In genomic region chr4:135317539-135317938, GRCm38 (mm10) we compare ENCODE assay signal across 11 mouse cellular contexts. TPM values are rescaled to one million over a fixed set of nuclear protein-coding genes. Genes with fewer than 3 reads are reported as not detected.
DNase-seq lines count a peak whose midpoint lies in the region; ATAC-seq lines count a peak whose summit lies in the region.
"Had no signal": no experiment of that assay in that cellular context is flagged by ENCODE, and none has a peak within 500 bp of the region (broad histone marks: within the 10 kb centered on the region; RNA-seq: fewer than 3 reads in every experiment).

No protein-coding gene starts in this region.

- intact Hi-C loops in heart, postnatal 25 days (cut with DNase I), result loop anchor here (5.0 kb wide), 2 partner anchors 165 to 370 kb away; no protein-coding TSS in a partner anchor

- no peak overlapping the region for H3K9ac ChIP-seq in hindbrain, embryonic 16.5 days (ENCODE audit: low read depth, low read length)
- no peak overlapping the region for H3K9ac ChIP-seq in hindbrain, embryonic 12.5 days
- H3K9ac ChIP-seq in neural tube, embryonic 13.5 days, result no peak overlapping the region
- H3K9ac ChIP-seq: heart, embryonic 13.5 days; lung, embryonic 14.5 days; neural tube, embryonic 12.5 days had no signal

- no peak overlapping the region for H3K4me3 ChIP-seq in hindbrain, embryonic 16.5 days (ENCODE audit: low read length)
- no peak overlapping the region for H3K4me3 ChIP-seq in hindbrain, embryonic 12.5 days
- H3K4me3 ChIP-seq in neural tube, embryonic 13.5 days, result no peak overlapping the region
- H3K4me3 ChIP-seq: heart, embryonic 13.5 days; left cerebral cortex, adult 2 months; neural tube, embryonic 12.5 days had no signal

- no peak overlapping the region for H3K4me2 ChIP-seq in hindbrain, embryonic 16.5 days (ENCODE audit: low read length)
- no peak overlapping the region for H3K4me2 ChIP-seq in hindbrain, embryonic 12.5 days (replicated peaks)
- H3K4me2 ChIP-seq in neural tube, embryonic 13.5 days, result no peak overlapping the region
- H3K4me2 ChIP-seq: heart, embryonic 13.5 days; lung, embryonic 14.5 days; neural tube, embryonic 12.5 days had no signal

- ATAC-seq in hindbrain, embryonic 16.5 days, result 0 out of 2 replicates have a peak, but pooled peaks have one; percentile 3
- ATAC-seq in hindbrain, embryonic 12.5 days (ENCODE audit: low FRiP score), result no peak
- 0 out of 2 replicates have a peak, but pooled peaks have one; percentile 29 for ATAC-seq in neural tube, embryonic 13.5 days (ENCODE audit: low read depth)

- WGBS in hindbrain, embryonic 16.5 days, result 70% methylated on average over 4 of the region's 4 CpGs
- 95% methylated on average over 4 of the region's 4 CpGs for WGBS in hindbrain, embryonic 12.5 days
- WGBS in neural tube, embryonic 13.5 days, result 80% methylated on average over 4 of the region's 4 CpGs

- no peaks in the 10 kb centered on the region for H3K9me3 ChIP-seq in hindbrain, embryonic 16.5 days (ENCODE audit: control insufficient read depth, low read length)
- no peaks in the 10 kb centered on the region for H3K9me3 ChIP-seq in hindbrain, embryonic 12.5 days (replicated peaks)
- no peaks in the 10 kb centered on the region for H3K9me3 ChIP-seq in neural tube, embryonic 13.5 days
- H3K9me3 ChIP-seq: neural tube, embryonic 12.5 days had no signal

- H3K36me3 ChIP-seq in hindbrain, embryonic 16.5 days (ENCODE audit: control insufficient read depth, insufficient read depth, low read length), result peaks cover 41% of the 10 kb centered on the region
- peaks cover 76% of the 10 kb centered on the region for H3K36me3 ChIP-seq in hindbrain, embryonic 12.5 days
- H3K36me3 ChIP-seq in neural tube, embryonic 13.5 days, result peaks cover 73% of the 10 kb centered on the region

- H3K27me3 ChIP-seq in hindbrain, embryonic 16.5 days (replicated peaks; ENCODE audit: control insufficient read depth, insufficient read depth, low read length), result no peaks in the 10 kb centered on the region
- H3K27me3 ChIP-seq in hindbrain, embryonic 12.5 days, result no peaks in the 10 kb centered on the region
- no peaks in the 10 kb centered on the region for H3K27me3 ChIP-seq in neural tube, embryonic 13.5 days
- H3K27me3 ChIP-seq: heart, embryonic 13.5 days; neural tube, embryonic 12.5 days had no signal

- no peak overlapping the region for H3K27ac ChIP-seq in hindbrain, embryonic 16.5 days (ENCODE audit: low read depth, low read length)
- no peak overlapping the region for H3K27ac ChIP-seq in hindbrain, embryonic 12.5 days
- no peak overlapping the region for H3K27ac ChIP-seq in neural tube, embryonic 13.5 days (replicated peaks)
- H3K27ac ChIP-seq: heart, embryonic 13.5 days; left cerebral cortex, adult 2 months; neural tube, embryonic 12.5 days had no signal

- peaks cover 5% of the 10 kb centered on the region; the same call in 1 of the 2 replicates for H3K4me1 ChIP-seq in hindbrain, embryonic 16.5 days (ENCODE audit: control insufficient read depth, insufficient read depth, low read depth, low read length)
- peaks cover 9% of the 10 kb centered on the region for H3K4me1 ChIP-seq in hindbrain, embryonic 12.5 days
- H3K4me1 ChIP-seq in neural tube, embryonic 13.5 days (replicated peaks), result peaks cover 13% of the 10 kb centered on the region; the same call in 1 of the 2 replicates
- H3K4me1 ChIP-seq: neural tube, embryonic 12.5 days had no signal

- peak; percentile 54 to 63 for DNase-seq in heart, adult 18-20 months
- no peak for DNase-seq in heart, postnatal 25 days (ENCODE audit: low spot score)
- no peak for DNase-seq in neural tube, embryonic 10.5 days (ENCODE audit: extremely low spot score, low spot score)
- DNase-seq in kidney, adult 8-10 months, result no peak

RNA-seq across cellular contexts. Expression of gene Srrm1, which starts 35.6 kb away (rescaled TPM):
- 10 to 100 TPM; 45.3 to 60.2 TPM for total RNA-seq in heart, adult 18-20 months (2021)
- total RNA-seq in heart, postnatal 25 days (2021), result 10 to 100 TPM; 58.8 to 62.3 TPM
- polyA plus RNA-seq in hindbrain, embryonic 16.5 days (2015; fragmentation: Nextera tagmentation; extraction: Ambion mirVana), result 151 and 163 TPM in 2 replicates
- 238 and 258 TPM in 2 replicates for polyA plus RNA-seq in hindbrain, embryonic 12.5 days (2016; fragmentation: Nextera tagmentation; extraction: Ambion mirVana)
- 195 and 229 TPM in 2 replicates for polyA plus RNA-seq in neural tube, embryonic 13.5 days (2015; fragmentation: Nextera tagmentation; extraction: Ambion mirVana)

RNA-seq across cellular contexts. Expression of gene Clic4, which starts 44.9 kb away (rescaled TPM):
- total RNA-seq in heart, adult 18-20 months (2021), result 100 to 1,000 TPM; 253 to 258 TPM
- 100 to 1,000 TPM; 249 to 269 TPM for total RNA-seq in heart, postnatal 25 days (2021)
- 56.1 and 71.0 TPM in 2 replicates for polyA plus RNA-seq in hindbrain, embryonic 16.5 days (2015; fragmentation: Nextera tagmentation; extraction: Ambion mirVana)
- polyA plus RNA-seq in hindbrain, embryonic 12.5 days (2016; fragmentation: Nextera tagmentation; extraction: Ambion mirVana), result 159 TPM in 2 replicates
- 76.3 and 84.4 TPM in 2 replicates for polyA plus RNA-seq in neural tube, embryonic 13.5 days (2015; fragmentation: Nextera tagmentation; extraction: Ambion mirVana)

Comparison
In these comparisons a context has a peak if more than half of its experiments do, and no peak if none do; other contexts are left out.
1. DNase-seq: peak in heart, adult 18-20 months (2 of 2); none in heart, postnatal 25 days (single experiment), neural tube, embryonic 10.5 days (single experiment) and kidney, adult 8-10 months (0 of 2).